Mouse (Mus musculus) testis, adult 2 months (tissue): ENCODE results near the gene Wnt4.

Experiments
- CTCF ChIP-seq: fragments of 200-500 bp; IDR thresholded peaks from 2 replicates; pipeline ENCODE4 v1.5.1; 2012; ENCODE audit warnings: low read depth, mild to moderate bottlenecking, inconsistent platforms, low read length, moderate library complexity; ENCODE audit not compliant: control insufficient read depth, insufficient read depth, insufficient replicate concordance
- POLR2A ChIP-seq: fragments of 200-500 bp; IDR thresholded peaks from 2 replicates; pipeline ENCODE4 v1.6.1; 2012; ENCODE audit warnings: low read depth, mild to moderate bottlenecking, inconsistent platforms, low read length, moderate library complexity; ENCODE audit not compliant: control insufficient read depth

DNA sequence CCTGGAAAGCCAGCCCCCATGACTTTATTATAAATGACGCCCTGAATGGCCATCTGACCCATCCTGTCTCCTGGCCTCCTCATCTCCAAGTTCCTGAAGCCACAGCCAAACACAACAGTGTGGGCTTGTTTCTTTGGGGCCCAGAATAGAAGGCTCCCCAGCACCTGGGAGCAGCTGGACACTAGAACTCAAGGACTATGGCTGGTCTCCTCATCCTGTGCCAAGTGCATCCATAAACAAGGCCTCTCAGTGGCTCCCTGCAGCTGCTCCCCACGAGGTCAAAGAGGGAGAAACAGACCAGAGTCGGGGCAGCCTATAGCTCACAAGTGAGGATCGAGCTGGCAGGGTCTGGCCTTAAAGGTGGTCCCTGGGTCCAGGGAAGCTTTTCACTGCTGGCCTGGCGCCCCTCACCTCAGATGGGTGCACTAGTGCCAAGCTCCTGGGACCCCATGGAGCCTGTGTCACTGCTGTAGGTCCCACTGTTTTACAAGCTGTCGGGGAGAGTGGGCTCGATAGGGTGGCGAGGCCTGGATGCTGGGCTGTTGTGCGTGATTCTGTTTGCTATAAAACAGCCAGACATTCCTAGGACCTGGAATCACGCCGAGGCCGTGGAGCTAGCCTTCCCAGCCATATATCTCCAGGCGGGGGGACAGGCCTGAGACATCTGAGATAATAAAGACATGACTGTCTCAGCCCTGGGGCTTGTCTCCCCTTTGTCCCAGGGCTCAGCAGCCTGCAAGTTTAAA is 28.7 kb downstream of the Wnt4 start:
- TF ChIP-seq CTCF (no peak), POLR2A (no peak)
